Mouse (Mus musculus): ENCODE results near the gene Lix1l. TPM values are rescaled to one million over a fixed set of nuclear protein-coding genes. Genes with fewer than 3 reads are reported as not detected.

Gene Lix1l
- polyA plus RNA-seq, 1 experiment = 24.2 TPM

DNA sequence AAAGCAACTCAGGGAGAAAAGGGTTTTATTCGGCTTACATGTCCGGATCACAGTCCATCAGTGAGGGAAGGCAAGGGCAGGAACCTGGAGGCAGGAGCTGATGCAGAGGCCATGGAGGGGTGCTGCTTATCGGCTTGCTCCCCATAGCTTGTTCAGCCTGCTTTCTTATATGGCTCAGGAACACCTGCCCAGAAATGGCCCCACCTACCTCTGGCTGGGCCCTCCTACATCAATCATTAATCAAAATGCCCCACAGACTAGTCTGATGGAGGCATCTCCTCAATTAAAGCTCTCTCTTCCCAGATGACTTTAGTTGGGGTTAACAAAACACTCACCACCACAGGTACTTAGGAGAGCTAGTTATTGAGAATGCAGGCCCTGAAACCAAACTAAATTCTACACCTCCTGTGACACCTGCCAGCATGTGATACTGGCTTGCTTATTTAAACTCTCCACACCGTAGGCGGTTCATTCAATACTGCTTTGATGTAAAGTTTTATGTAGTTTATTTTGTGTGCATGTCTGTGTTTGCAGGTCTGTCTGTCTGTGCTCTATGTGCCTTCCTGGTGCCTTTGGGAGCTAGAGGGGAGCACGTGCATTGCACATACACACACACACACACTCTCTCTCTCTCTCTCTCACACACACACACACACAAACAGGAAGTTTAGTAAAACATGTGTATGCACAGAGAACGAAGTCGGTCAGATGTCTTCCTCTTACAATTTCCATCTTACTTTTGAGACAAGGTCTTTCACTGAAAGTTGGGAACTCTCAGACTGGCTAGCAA lies 34.1 kb upstream of the Lix1l start:
- Histone ChIP-seq H3K79me3 (ENCODE audit: low read depth) (no peaks in the 10 kb centered on the region), H3K27me3 (ENCODE audit: control insufficient read depth, insufficient read depth, insufficient read length) (no peaks in the 10 kb centered on the region), H3K79me2 (ENCODE audit: control insufficient read depth, insufficient read depth) (no peaks in the 10 kb centered on the region), H3ac (ENCODE audit: control insufficient read depth, insufficient read length, low read depth) (no peak overlapping the region), H3K36me3 (ENCODE audit: control insufficient read depth, insufficient read depth) (no peaks in the 10 kb centered on the region), H3K4me3 (ENCODE audit: insufficient read depth, poor library complexity, severe bottlenecking) (no peak overlapping the region)
- TF ChIP-seq MAX (IDR thresholded peaks at IDR 0.05) (no peak), MYOG (IDR thresholded peaks at IDR 0.05; ENCODE audit: control insufficient read depth, extremely low read depth, insufficient read length) (no peak), FOSL1 (IDR thresholded peaks at IDR 0.05; ENCODE audit: insufficient read depth, low read length, poor library complexity, severe bottlenecking) (no peak), CTCF (IDR thresholded peaks at IDR 0.05; ENCODE audit: control insufficient read depth, insufficient read depth, insufficient read length) (no peak), MYOD1 (IDR thresholded peaks at IDR 0.05; ENCODE audit: control insufficient read depth, insufficient read length, low read depth) (no peak), USF1 (IDR thresholded peaks at IDR 0.05; ENCODE audit: low read depth) (no peak), CEBPB (IDR thresholded peaks at IDR 0.05; ENCODE audit: low read depth) (no peak)

DNA sequence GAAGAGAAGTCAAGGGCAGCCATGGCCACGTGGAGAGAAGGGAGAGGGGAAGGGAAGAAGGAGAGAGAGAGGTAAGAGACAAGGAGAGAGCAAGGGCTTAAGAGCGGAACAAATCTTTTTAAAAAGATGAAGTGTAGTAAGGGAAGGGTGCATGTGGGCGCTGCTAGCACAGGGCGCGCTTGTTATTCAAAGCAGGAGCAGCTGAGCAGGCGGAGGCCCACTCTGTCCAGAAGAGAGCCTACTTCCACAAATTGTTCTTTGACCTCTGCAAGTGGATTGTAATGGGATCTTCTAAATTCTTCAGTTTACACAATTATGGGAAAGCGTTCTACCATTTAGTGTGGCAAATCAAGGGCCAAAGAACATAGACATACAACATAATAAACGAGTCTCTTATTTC lies 32.3 kb upstream of the Lix1l start:
- Histone ChIP-seq H3K79me2 (ENCODE audit: control insufficient read depth, insufficient read depth) (no peaks in the 10 kb centered on the region), H3K36me3 (ENCODE audit: control insufficient read depth, insufficient read depth) (no peaks in the 10 kb centered on the region), H3ac (ENCODE audit: control insufficient read depth, insufficient read length, low read depth) (no peak overlapping the region), H3K79me3 (ENCODE audit: low read depth) (no peaks in the 10 kb centered on the region), H3K27me3 (ENCODE audit: control insufficient read depth, insufficient read depth, insufficient read length) (no peaks in the 10 kb centered on the region), H3K4me3 (ENCODE audit: insufficient read depth, poor library complexity, severe bottlenecking) (no peak overlapping the region)
- no peak for TF ChIP-seq CTCF (IDR thresholded peaks at IDR 0.05; ENCODE audit: control insufficient read depth, insufficient read depth, insufficient read length)
- no peak for TF ChIP-seq USF1 (IDR thresholded peaks at IDR 0.05; ENCODE audit: low read depth)
- no peak for TF ChIP-seq MYOD1 (IDR thresholded peaks at IDR 0.05; ENCODE audit: control insufficient read depth, insufficient read length, low read depth)
- TF ChIP-seq MYOG (IDR thresholded peaks at IDR 0.05; ENCODE audit: control insufficient read depth, extremely low read depth, insufficient read length) = no peak
- TF ChIP-seq MAX (IDR thresholded peaks at IDR 0.05) = no peak
- no peak for TF ChIP-seq CEBPB (IDR thresholded peaks at IDR 0.05; ENCODE audit: low read depth)
- no peak for TF ChIP-seq FOSL1 (IDR thresholded peaks at IDR 0.05; ENCODE audit: insufficient read depth, low read length, poor library complexity, severe bottlenecking)

DNA sequence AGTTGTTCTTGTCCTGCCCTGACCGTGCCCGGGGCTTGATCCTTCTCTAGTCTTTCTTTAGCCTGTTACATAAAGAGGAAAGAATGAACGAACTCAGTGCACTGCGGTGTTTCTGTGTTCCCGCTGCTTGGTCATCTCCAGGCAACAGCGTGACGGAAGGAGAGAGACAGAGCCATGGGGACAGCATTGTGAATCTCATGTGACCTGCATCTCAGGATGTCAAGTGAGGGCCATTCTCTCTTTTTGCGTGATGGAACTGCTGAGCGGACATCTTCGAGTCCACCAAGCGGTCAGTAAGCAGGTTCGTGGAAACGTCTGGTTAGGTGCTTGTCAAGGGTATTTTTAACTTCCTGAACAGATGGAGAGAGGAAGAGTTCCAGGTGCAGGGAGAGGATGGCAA lies 31.4 kb upstream of the Lix1l start:
- H3K79me2 ChIP-seq (ENCODE audit: control insufficient read depth, insufficient read depth) = no peaks in the 10 kb centered on the region
- no peaks in the 10 kb centered on the region for H3K36me3 ChIP-seq (ENCODE audit: control insufficient read depth, insufficient read depth)
- no peak overlapping the region for H3ac ChIP-seq (ENCODE audit: control insufficient read depth, insufficient read length, low read depth)
- H3K4me3 ChIP-seq (ENCODE audit: insufficient read depth, poor library complexity, severe bottlenecking) = no peak overlapping the region
- H3K79me3 ChIP-seq (ENCODE audit: low read depth) = no peaks in the 10 kb centered on the region
- H3K27me3 ChIP-seq (ENCODE audit: control insufficient read depth, insufficient read depth, insufficient read length) = no peaks in the 10 kb centered on the region
- TF ChIP-seq MYOG (IDR thresholded peaks at IDR 0.05; ENCODE audit: control insufficient read depth, extremely low read depth, insufficient read length) (no peak), CEBPB (IDR thresholded peaks at IDR 0.05; ENCODE audit: low read depth) (no peak), USF1 (IDR thresholded peaks at IDR 0.05; ENCODE audit: low read depth) (no peak), MYOD1 (IDR thresholded peaks at IDR 0.05; ENCODE audit: control insufficient read depth, insufficient read length, low read depth) (no peak), CTCF (IDR thresholded peaks at IDR 0.05; ENCODE audit: control insufficient read depth, insufficient read depth, insufficient read length) (no peak), FOSL1 (IDR thresholded peaks at IDR 0.05; ENCODE audit: insufficient read depth, low read length, poor library complexity, severe bottlenecking) (no peak), MAX (IDR thresholded peaks at IDR 0.05) (no peak)

DNA sequence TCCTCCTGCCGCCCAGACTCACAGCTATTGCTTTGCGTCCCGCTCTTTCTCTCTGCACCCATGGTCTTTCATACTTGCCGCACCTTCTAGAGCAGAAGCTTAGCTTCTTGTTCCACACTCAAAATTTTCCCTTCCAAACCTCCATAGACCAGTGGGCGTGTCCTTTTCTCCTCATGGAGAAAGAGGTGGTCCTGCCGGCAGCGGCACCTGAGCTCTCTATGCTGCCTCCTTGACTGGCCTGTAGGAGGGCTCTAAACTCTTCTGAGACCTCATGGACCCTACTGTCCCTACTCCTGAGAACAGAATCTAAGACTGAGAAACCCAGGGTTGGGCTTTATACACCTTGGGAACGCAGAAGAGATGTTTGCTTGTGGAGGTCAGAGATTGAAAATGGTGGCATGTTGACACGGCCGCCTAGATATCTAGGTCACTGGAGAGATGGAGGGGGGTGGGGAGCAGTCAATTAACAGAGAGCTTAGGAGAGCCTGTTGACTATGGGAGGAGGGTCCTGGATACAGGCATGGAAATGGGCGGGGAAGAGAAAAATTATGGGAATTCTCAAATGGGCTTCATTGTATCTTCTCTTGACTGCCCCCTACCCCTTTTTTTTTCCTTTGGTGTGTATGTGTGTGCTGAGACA lies 30.9 kb upstream of the Lix1l start:
- Histone ChIP-seq H3K79me2 (ENCODE audit: control insufficient read depth, insufficient read depth) (no peaks in the 10 kb centered on the region), H3K27me3 (ENCODE audit: control insufficient read depth, insufficient read depth, insufficient read length) (no peaks in the 10 kb centered on the region), H3K36me3 (ENCODE audit: control insufficient read depth, insufficient read depth) (no peaks in the 10 kb centered on the region), H3ac (ENCODE audit: control insufficient read depth, insufficient read length, low read depth) (no peak overlapping the region), H3K4me3 (ENCODE audit: insufficient read depth, poor library complexity, severe bottlenecking) (no peak overlapping the region), H3K79me3 (ENCODE audit: low read depth) (no peaks in the 10 kb centered on the region)
- no peak for TF ChIP-seq MYOG (IDR thresholded peaks at IDR 0.05; ENCODE audit: control insufficient read depth, extremely low read depth, insufficient read length)
- no peak for TF ChIP-seq CTCF (IDR thresholded peaks at IDR 0.05; ENCODE audit: control insufficient read depth, insufficient read depth, insufficient read length)
- no peak for TF ChIP-seq MYOD1 (IDR thresholded peaks at IDR 0.05; ENCODE audit: control insufficient read depth, insufficient read length, low read depth)
- TF ChIP-seq FOSL1 (IDR thresholded peaks at IDR 0.05; ENCODE audit: insufficient read depth, low read length, poor library complexity, severe bottlenecking) = no peak
- TF ChIP-seq USF1 (IDR thresholded peaks at IDR 0.05; ENCODE audit: low read depth) = no peak
- TF ChIP-seq MAX (IDR thresholded peaks at IDR 0.05) = no peak
- no peak for TF ChIP-seq CEBPB (IDR thresholded peaks at IDR 0.05; ENCODE audit: low read depth)

DNA sequence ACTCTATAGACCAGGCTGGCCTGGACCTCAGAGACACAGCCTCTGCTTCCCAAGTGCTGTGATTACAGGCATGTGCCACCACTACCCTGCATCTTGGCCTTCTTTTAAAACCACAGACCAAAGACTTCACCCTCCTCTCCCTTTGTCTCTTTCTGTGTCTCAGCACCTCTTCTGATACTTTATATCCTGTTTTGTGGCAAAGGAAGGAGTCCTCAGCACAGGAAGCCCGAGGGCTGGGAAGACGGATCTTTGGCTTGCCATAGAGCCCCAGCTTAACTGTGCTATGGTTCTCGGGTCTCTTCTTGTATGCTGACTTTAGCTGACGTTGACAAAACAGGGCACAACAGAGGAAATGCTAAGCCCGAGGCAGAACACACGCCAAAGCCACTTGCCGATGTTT lies 30.3 kb upstream of the Lix1l start:
- H3K36me3 ChIP-seq (ENCODE audit: control insufficient read depth, insufficient read depth) = no peaks in the 10 kb centered on the region
- no peak overlapping the region for H3ac ChIP-seq (ENCODE audit: control insufficient read depth, insufficient read length, low read depth)
- no peak overlapping the region for H3K4me3 ChIP-seq (ENCODE audit: insufficient read depth, poor library complexity, severe bottlenecking)
- H3K79me2 ChIP-seq (ENCODE audit: control insufficient read depth, insufficient read depth) = no peaks in the 10 kb centered on the region
- H3K27me3 ChIP-seq (ENCODE audit: control insufficient read depth, insufficient read depth, insufficient read length) = no peaks in the 10 kb centered on the region
- TF ChIP-seq MYOG (IDR thresholded peaks at IDR 0.05; ENCODE audit: control insufficient read depth, extremely low read depth, insufficient read length) = no peak
- TF ChIP-seq CEBPB (IDR thresholded peaks at IDR 0.05; ENCODE audit: low read depth) = no peak
- no peak for TF ChIP-seq USF1 (IDR thresholded peaks at IDR 0.05; ENCODE audit: low read depth)
- no peak for TF ChIP-seq FOSL1 (IDR thresholded peaks at IDR 0.05; ENCODE audit: insufficient read depth, low read length, poor library complexity, severe bottlenecking)
- no peak for TF ChIP-seq MAX (IDR thresholded peaks at IDR 0.05)
- TF ChIP-seq CTCF (IDR thresholded peaks at IDR 0.05; ENCODE audit: control insufficient read depth, insufficient read depth, insufficient read length) = no peak
- TF ChIP-seq MYOD1 (IDR thresholded peaks at IDR 0.05; ENCODE audit: control insufficient read depth, insufficient read length, low read depth) = no peak
- no peaks in the 10 kb centered on the region for H3K79me3 ChIP-seq (ENCODE audit: low read depth)
